Mouse (Mus musculus) liver, embryonic 14.5 days (tissue): ENCODE measurements around the gene Rftn2.

Experiments
- CTCF ChIP-seq: IDR thresholded peaks from 2 replicates; pipeline ENCODE4 v1.5.1; 2016; ENCODE audit warnings: antibody characterized with exemption, low read depth, control low read depth
- EP300 ChIP-seq: IDR thresholded peaks from 2 replicates; pipeline ENCODE4 v1.6.1; 2016; ENCODE audit warnings: antibody characterized with exemption, low read depth

GRCm38 (mm10) chr1:55211081-55211480 is 15.5 kb downstream of the Rftn2 start:
- no peak for TF ChIP-seq CTCF
- no peak for TF ChIP-seq EP300
